Mouse (Mus musculus): ENCODE results near the gene Cage1.
A peak's percentile ranks its signal among the peaks of the same experiment; 100 is the strongest.

The Cage1 gene

GRCm38 (mm10) chr13:38010444-38010910 is 26.4 kb downstream of the Cage1 start:
- DNase-seq (ENCODE audit: low read depth, low spot score) = no peak

- no peak for DNase-seq (ENCODE audit: low read depth, low spot score)
Measured at GRCm38 (mm10) chr13:38009721-38010408, 27.0 kb downstream of the Cage1 start.

- no peak for DNase-seq (ENCODE audit: low read depth, low spot score)
Measured at GRCm38 (mm10) chr13:38007972-38008371, 28.9 kb downstream of the Cage1 start.

- DNase-seq (ENCODE audit: low read depth, low spot score) = no peak
Measured at GRCm38 (mm10) chr13:38002461-38002860, 34.4 kb downstream of the Cage1 start.

- DNase-seq (ENCODE audit: low read depth, low spot score) = no peak
Measured at GRCm38 (mm10) chr13:37999713-38000112, 37.2 kb downstream of the Cage1 start.

GRCm38 (mm10) chr13:37994405-37994749 is 42.5 kb downstream of the Cage1 start:
- DNase-seq (ENCODE audit: low read depth, low spot score) = no peak

- DNase-seq (ENCODE audit: low read depth, low spot score) = peak; percentile 90
Measured at GRCm38 (mm10) chr13:37993704-37994404, 43.0 kb downstream of the Cage1 start, which contains the start of gene Ssr1. Ssr1 (minus strand) TSS chr13:37994217.

GRCm38 (mm10) chr13:37993376-37993703 is 43.5 kb downstream of the Cage1 start:
- DNase-seq (ENCODE audit: low read depth, low spot score) = no peak

GRCm38 (mm10) chr13:37992638-37993371 is 44.1 kb downstream of the Cage1 start:
- DNase-seq (ENCODE audit: low read depth, low spot score) = no peak

- DNase-seq (ENCODE audit: low read depth, low spot score) = no peak
Measured at GRCm38 (mm10) chr13:37989701-37990100, 47.2 kb downstream of the Cage1 start.

GRCm38 (mm10) chr13:37986166-37986565 is 50.7 kb downstream of the Cage1 start:
- no peak for DNase-seq (ENCODE audit: low read depth, low spot score)

- no peak for DNase-seq (ENCODE audit: low read depth, low spot score)
Measured at GRCm38 (mm10) chr13:37981063-37981462, 55.8 kb downstream of the Cage1 start.

- DNase-seq (ENCODE audit: low read depth, low spot score) = no peak
Measured at GRCm38 (mm10) chr13:37980346-37980745, 56.5 kb downstream of the Cage1 start.

GRCm38 (mm10) chr13:37979506-37979905 is 57.4 kb downstream of the Cage1 start:
- no peak for DNase-seq (ENCODE audit: low read depth, low spot score)

GRCm38 (mm10) chr13:37974731-37975130 is 62.1 kb downstream of the Cage1 start:
- no peak for DNase-seq (ENCODE audit: low read depth, low spot score)

- DNase-seq (ENCODE audit: low read depth, low spot score) = no peak
Measured at GRCm38 (mm10) chr13:37974036-37974435, 62.8 kb downstream of the Cage1 start.

- DNase-seq (ENCODE audit: low read depth, low spot score) = no peak
Measured at GRCm38 (mm10) chr13:37970887-37971530, 65.9 kb downstream of the Cage1 start.

GRCm38 (mm10) chr13:37969988-37970387 is 66.9 kb downstream of the Cage1 start:
- no peak for DNase-seq (ENCODE audit: low read depth, low spot score)

- peak; percentile 67 for DNase-seq (ENCODE audit: low read depth, low spot score)
Measured at GRCm38 (mm10) chr13:37969337-37969736, 67.5 kb downstream of the Cage1 start.

- DNase-seq (ENCODE audit: low read depth, low spot score) = no peak
Measured at GRCm38 (mm10) chr13:37967565-37967964, 69.3 kb downstream of the Cage1 start.

GRCm38 (mm10) chr13:37967052-37967437 is 69.8 kb downstream of the Cage1 start:
- no peak for DNase-seq (ENCODE audit: low read depth, low spot score)

Measured in embryo, embryonic 11.5 days (tissue).